Mouse (Mus musculus) frontal cortex, adult (tissue): ENCODE results near the gene Gm11172.
A peak's percentile ranks its signal among the peaks of the same experiment; 100 is the strongest.
"Not testable (repeated sequence)": the region's sequence is repeated elsewhere in the genome, so short reads cannot be mapped to it uniquely, and the experiment has no call there.

Source experiments
- ATAC-seq: cut with Nextera tagmentation; 2 replicates; pipeline ENCODE4 v1.9.2; 2017; ENCODE audit warnings: mild to moderate bottlenecking, moderate library complexity, mixed read lengths; ENCODE audit not compliant: low TSS enrichment

Gm11172 gene

GRCm38 (mm10) chr16:10785371-10786231 lies 27.1 kb upstream of the Gm11172 start, which contains the start of gene Socs1:
Gene Socs1 (minus strand): TSS chr16:10785536.
- peak; percentile 73 for ATAC-seq

- ATAC-seq: peak; percentile 75
Measured at GRCm38 (mm10) chr16:10786288-10786687, 26.4 kb upstream of the Gm11172 start.

- no peak for ATAC-seq
Measured at GRCm38 (mm10) chr16:10786782-10787547, 25.8 kb upstream of the Gm11172 start.

- no peak for ATAC-seq
Measured at GRCm38 (mm10) chr16:10787548-10788058, 25.1 kb upstream of the Gm11172 start.

GRCm38 (mm10) chr16:10788271-10788670 lies 24.4 kb upstream of the Gm11172 start, which contains the start of gene Tnp2:
Gene Tnp2 (minus strand): TSS chr16:10788660.
- no peak for ATAC-seq

- ATAC-seq: no peak
Measured at GRCm38 (mm10) chr16:10788866-10789265, 23.8 kb upstream of the Gm11172 start.

GRCm38 (mm10) chr16:10790702-10791101 lies 22.0 kb upstream of the Gm11172 start, which contains the start of gene Prm3:
Gene Prm3 (minus strand): TSS chr16:10790914.
- no peak for ATAC-seq

GRCm38 (mm10) chr16:10796034-10796433 lies 16.7 kb upstream of the Gm11172 start, which contains the start of gene Prm2:
Gene Prm2 (minus strand): TSS chr16:10796134.
- ATAC-seq: no peak

- not testable (repeated sequence) for ATAC-seq
Measured at GRCm38 (mm10) chr16:10802420-10802819, 10.3 kb upstream of the Gm11172 start.

GRCm38 (mm10) chr16:10805789-10806527 lies 6.8 kb upstream of the Gm11172 start, which contains the start of gene Prm1:
Gene Prm1 (minus strand): TSS chr16:10805839.
- no peak for ATAC-seq

GRCm38 (mm10) chr16:10810376-10810775 lies 2.3 kb upstream of the Gm11172 start:
- no peak for ATAC-seq

GRCm38 (mm10) chr16:10813726-10814125 lies 1.0 kb downstream of the Gm11172 start:
- no peak for ATAC-seq

GRCm38 (mm10) chr16:10814864-10815263 lies 2.1 kb downstream of the Gm11172 start:
- no peak for ATAC-seq

GRCm38 (mm10) chr16:10818579-10819135 lies 5.9 kb downstream of the Gm11172 start:
- no peak for ATAC-seq

- ATAC-seq: no peak
Measured at GRCm38 (mm10) chr16:10819966-10820365, 7.3 kb downstream of the Gm11172 start.

- no peak for ATAC-seq
Measured at GRCm38 (mm10) chr16:10821387-10821786, 8.7 kb downstream of the Gm11172 start.

- no peak for ATAC-seq
Measured at GRCm38 (mm10) chr16:10824536-10824935, 11.8 kb downstream of the Gm11172 start.

GRCm38 (mm10) chr16:10825840-10826239 lies 13.1 kb downstream of the Gm11172 start:
- no peak for ATAC-seq

GRCm38 (mm10) chr16:10827269-10827668 lies 14.6 kb downstream of the Gm11172 start:
- ATAC-seq: no peak

- no peak for ATAC-seq
Measured at GRCm38 (mm10) chr16:10827766-10828460, 15.2 kb downstream of the Gm11172 start.

- no peak for ATAC-seq
Measured at GRCm38 (mm10) chr16:10828461-10828805, 15.7 kb downstream of the Gm11172 start.
